Mouse (Mus musculus): ENCODE results near the gene Cdh12.

GRCm38 (mm10) chr15:21375460-21375859, 926.4 kb downstream of the Cdh12 start:
- TF ChIP-seq POLR2A (IDR thresholded peaks at IDR 0.05; ENCODE audit: low read depth, low read length): no peak
- no peak for TF ChIP-seq CTCF (conservative IDR thresholded peaks at IDR 0.05 in 1 of 2, IDR thresholded peaks at IDR 0.05 in 1 of 2; ENCODE audit: low read depth in 2 of 2, low read length in 2 of 2)
- no peak for TF ChIP-seq MEF2A (IDR thresholded peaks at IDR 0.05; ENCODE audit: borderline replicate concordance, low read depth, low read length)
- TF ChIP-seq TBP (conservative IDR thresholded peaks at IDR 0.05; ENCODE audit: low read depth, low read length): no peak
- no peak for TF ChIP-seq MAX (IDR thresholded peaks at IDR 0.05; ENCODE audit: low read length)
- no peak for TF ChIP-seq GABPA (IDR thresholded peaks at IDR 0.05; ENCODE audit: insufficient replicate concordance, low read depth, low read length)
- TF ChIP-seq IRF4 (IDR thresholded peaks at IDR 0.05; ENCODE audit: low read depth, low read length): no peak
